11 mouse cellular contexts compared by ENCODE assay signal in genomic region chr19:40478161-40478575, GRCm38 (mm10). TPM values are rescaled to one million over a fixed set of nuclear protein-coding genes. Genes with fewer than 3 reads are reported as not detected.
DNase-seq lines count a peak whose midpoint lies in the region; ATAC-seq lines count a peak whose summit lies in the region.
"Had no signal": no experiment of that assay in that cellular context is flagged by ENCODE, and none has a peak within 500 bp of the region (broad histone marks: within the 10 kb centered on the region; RNA-seq: fewer than 3 reads in every experiment).

No protein-coding gene starts in this region.

- no peak overlapping the region for H3K4me2 ChIP-seq in hindbrain, embryonic 13.5 days
- no peak overlapping the region for H3K4me2 ChIP-seq in hindbrain, embryonic 12.5 days (replicated peaks)
- 0 out of 2 replicates have a peak overlapping the region, but pooled peaks have one; percentile 8 for H3K4me2 ChIP-seq in heart, embryonic 12.5 days
- no peak overlapping the region for H3K4me2 ChIP-seq in liver, embryonic 11.5 days
- H3K4me2 ChIP-seq: neural tube, embryonic 12.5 days had no signal

- peak; percentile 72 for DNase-seq in adrenal gland, postnatal 14 days
- DNase-seq in liver, embryonic 11.5 days (ENCODE audit: low spot score), result no peak
- DNase-seq in embryo, embryonic 10.5 days (ENCODE audit: low spot score), result no peak
- no peak for DNase-seq in frontal cortex, adult 2 months (ENCODE audit: extremely low spot score in 1 of 2, low spot score in 1 of 2)
- DNase-seq in frontal cortex, postnatal 36 days (ENCODE audit: low spot score in 2 of 2), result no peak

- ATAC-seq in hindbrain, embryonic 13.5 days (ENCODE audit: low FRiP score), result 0 out of 2 replicates have a peak, but pooled peaks have one; percentile 41
- no peak; the same call in 1 of the 2 replicates for ATAC-seq in hindbrain, embryonic 12.5 days (ENCODE audit: low FRiP score)
- ATAC-seq in heart, embryonic 12.5 days (ENCODE audit: insufficient number of reproducible peaks, low FRiP score), result 0 out of 2 replicates have a peak, but pooled peaks have one; percentile 23
- no peak for ATAC-seq in liver, embryonic 11.5 days (replicated peaks; ENCODE audit: low FRiP score)

- no peak overlapping the region for H3K4me3 ChIP-seq in hindbrain, embryonic 13.5 days
- no peak overlapping the region for H3K4me3 ChIP-seq in hindbrain, embryonic 12.5 days
- H3K4me3 ChIP-seq in heart, embryonic 12.5 days, result no peak overlapping the region
- H3K4me3 ChIP-seq in liver, embryonic 11.5 days (ENCODE audit: low read depth, low read length), result no peak overlapping the region
- H3K4me3 ChIP-seq: erythroblast, embryonic 14.5 days; neural tube, embryonic 12.5 days had no signal

- H3K36me3 ChIP-seq in hindbrain, embryonic 13.5 days, result no peaks in the 10 kb centered on the region
- no peaks in the 10 kb centered on the region for H3K36me3 ChIP-seq in hindbrain, embryonic 12.5 days
- no peaks in the 10 kb centered on the region for H3K36me3 ChIP-seq in heart, embryonic 12.5 days
- H3K36me3 ChIP-seq in liver, embryonic 11.5 days (ENCODE audit: control insufficient read depth, insufficient read depth, low read length), result no peaks in the 10 kb centered on the region
- H3K36me3 ChIP-seq: neural tube, embryonic 12.5 days had no signal

- no peaks in the 10 kb centered on the region for H3K27me3 ChIP-seq in hindbrain, embryonic 13.5 days
- no peaks in the 10 kb centered on the region for H3K27me3 ChIP-seq in hindbrain, embryonic 12.5 days
- H3K27me3 ChIP-seq in heart, embryonic 12.5 days (replicated peaks), result no peaks in the 10 kb centered on the region
- H3K27me3 ChIP-seq in liver, embryonic 11.5 days (replicated peaks; ENCODE audit: control insufficient read depth, insufficient read depth, low read length), result no peaks in the 10 kb centered on the region
- H3K27me3 ChIP-seq: neural tube, embryonic 12.5 days had no signal

- peaks cover 32% of the 10 kb centered on the region for H3K4me1 ChIP-seq in hindbrain, embryonic 13.5 days (replicated peaks)
- H3K4me1 ChIP-seq in hindbrain, embryonic 12.5 days, result peaks cover 13% of the 10 kb centered on the region
- peaks cover 70% of the 10 kb centered on the region for H3K4me1 ChIP-seq in heart, embryonic 12.5 days (replicated peaks)
- peaks cover 8% of the 10 kb centered on the region for H3K4me1 ChIP-seq in liver, embryonic 11.5 days (replicated peaks; ENCODE audit: control insufficient read depth, insufficient read depth, low read length)

- WGBS in hindbrain, embryonic 13.5 days, result 74% methylated on average over 10 of the region's 10 CpGs
- 81% methylated on average over 10 of the region's 10 CpGs for WGBS in hindbrain, embryonic 12.5 days
- 56% methylated on average over 10 of the region's 10 CpGs for WGBS in heart, embryonic 12.5 days
- 70% methylated on average over 10 of the region's 10 CpGs for WGBS in liver, embryonic 11.5 days

- H3K9me3 ChIP-seq in hindbrain, embryonic 13.5 days, result no peaks in the 10 kb centered on the region
- no peaks in the 10 kb centered on the region for H3K9me3 ChIP-seq in hindbrain, embryonic 12.5 days (replicated peaks)
- no peaks in the 10 kb centered on the region for H3K9me3 ChIP-seq in heart, embryonic 12.5 days (replicated peaks)
- H3K9me3 ChIP-seq in liver, embryonic 11.5 days (ENCODE audit: control insufficient read depth, low read length), result no peaks in the 10 kb centered on the region
- H3K9me3 ChIP-seq: G1E; neural tube, embryonic 12.5 days had no signal

- H3K27ac ChIP-seq in hindbrain, embryonic 13.5 days, result peak overlapping the region; percentile 53; the same call in 1 of the 2 replicates
- no peak overlapping the region for H3K27ac ChIP-seq in hindbrain, embryonic 12.5 days
- H3K27ac ChIP-seq in heart, embryonic 12.5 days (ENCODE audit: poor library complexity, severe bottlenecking), result peak overlapping the region; percentile 42
- H3K27ac ChIP-seq in liver, embryonic 11.5 days (ENCODE audit: low read depth, low read length), result 0 out of 2 replicates have a peak overlapping the region, but pooled peaks have one; percentile 10
- H3K27ac ChIP-seq: neural tube, embryonic 12.5 days had no signal

- H3K9ac ChIP-seq in hindbrain, embryonic 13.5 days, result no peak overlapping the region
- H3K9ac ChIP-seq in hindbrain, embryonic 12.5 days, result no peak overlapping the region
- H3K9ac ChIP-seq in heart, embryonic 12.5 days, result no peak overlapping the region
- H3K9ac ChIP-seq in liver, embryonic 11.5 days (ENCODE audit: low read depth, low read length), result no peak overlapping the region; the same call in 1 of the 2 replicates
- H3K9ac ChIP-seq: neural tube, embryonic 12.5 days had no signal

RNA-seq across cellular contexts. Expression of gene Sorbs1, which starts 35.4 kb away (rescaled TPM):
- polyA plus RNA-seq in hindbrain, embryonic 13.5 days (2015; fragmentation: Nextera tagmentation; extraction: Ambion mirVana), result 96.3 and 100 TPM in 2 replicates
- polyA plus RNA-seq in hindbrain, embryonic 12.5 days (2016; fragmentation: Nextera tagmentation; extraction: Ambion mirVana), result 101 and 106 TPM in 2 replicates
- 157 and 159 TPM in 2 replicates for total RNA-seq in adrenal gland, postnatal 14 days (2021)
- 86.6 and 89.3 TPM in 2 replicates for polyA plus RNA-seq in heart, embryonic 12.5 days (2016; fragmentation: Nextera tagmentation; extraction: Ambion mirVana)
- polyA plus RNA-seq in liver, embryonic 11.5 days (2014; fragmentation: Nextera tagmentation; extraction: Ambion mirVana), result 41.9 and 45.0 TPM in 2 replicates
- 88.1 and 100.0 TPM in 2 replicates for polyA plus RNA-seq in frontal cortex, adult 2 months (2012; rRNA removed)

Comparison
In these comparisons a context has a peak if more than half of its experiments do, and no peak if none do; other contexts are left out.
1. ATAC-seq: peak in hindbrain, embryonic 13.5 days (single experiment) and heart, embryonic 12.5 days (single experiment); none in hindbrain, embryonic 12.5 days (single experiment) and liver, embryonic 11.5 days (single experiment).